ENCODE assay signal across 8 mouse cellular contexts in the genomic region with DNA sequence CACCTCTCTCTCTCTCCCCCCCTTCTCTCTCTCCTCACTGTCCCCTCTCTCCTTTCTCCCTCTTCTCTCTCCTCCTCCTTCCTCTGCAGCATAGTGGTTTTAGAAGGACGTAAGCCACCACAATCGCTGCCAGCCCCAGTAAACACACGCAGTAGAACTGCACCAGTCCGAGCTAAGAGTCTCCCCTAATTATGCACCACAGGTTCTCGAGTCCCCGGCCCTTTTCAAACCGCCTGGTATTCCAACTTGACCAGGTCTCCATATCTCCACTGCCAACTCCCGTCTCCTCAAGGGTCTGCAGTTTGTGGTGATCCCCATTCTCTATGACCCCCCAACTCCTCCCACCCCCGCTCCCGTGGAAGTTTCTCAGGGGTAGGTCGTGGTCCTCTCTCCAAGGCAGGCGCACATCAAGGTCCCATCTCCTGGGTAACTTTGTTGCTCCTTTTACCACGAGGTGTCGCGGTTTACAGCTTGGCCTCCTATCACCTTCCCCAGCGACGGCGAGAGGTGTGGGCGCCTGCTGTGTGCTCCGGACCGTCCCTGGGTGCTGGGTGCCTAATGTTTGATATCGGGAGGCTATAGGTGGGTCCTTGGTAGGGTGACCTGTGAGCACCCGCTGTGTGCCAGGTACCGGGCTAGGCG. TPM values are rescaled to one million over a fixed set of nuclear protein-coding genes. Genes with fewer than 3 reads are reported as not detected.
DNase-seq lines count a peak whose midpoint lies in the region; ATAC-seq and TF ChIP-seq lines count a peak whose summit lies in the region.

No protein-coding gene starts in this region.

- H3K4me3 ChIP-seq in heart, adult 2 months: no peak overlapping the region; the same call in 1 of the 2 replicates
- H3K4me3 ChIP-seq in brown adipose tissue, adult 24 weeks (ENCODE audit: insufficient read depth, low read depth, low read length): 0 out of 2 replicates have a peak overlapping the region, but pooled peaks have one; percentile 21
- H3K4me3 ChIP-seq in heart, embryonic 16.5 days (ENCODE audit: low read length): peak overlapping the region; percentile 59
- H3K4me3 ChIP-seq in midbrain, embryonic 16.5 days (ENCODE audit: low read depth, low read length): peak overlapping the region; percentile 36

- no peak for TF ChIP-seq EP300 in heart, adult 2 months (IDR thresholded peaks at IDR 0.05; ENCODE audit: insufficient read depth, low read depth, low read length)

- WGBS in heart, adult 2 months: under 1% methylated on average over 25 of the region's 25 CpGs
- WGBS in heart, embryonic 16.5 days: under 1% methylated on average over 25 of the region's 25 CpGs
- WGBS in midbrain, embryonic 16.5 days: 1% methylated on average over 25 of the region's 25 CpGs

- intact Hi-C loops in heart, adult 2 months (cut with DNase I): loop anchor here (5.0 kb wide), 1 partner anchor 71 kb away; no protein-coding TSS in a partner anchor

- no peak for ATAC-seq in heart, embryonic 16.5 days (replicated peaks; ENCODE audit: extremely low read depth, insufficient read depth, low FRiP score)
- no peak for ATAC-seq in midbrain, embryonic 16.5 days

- H3K27ac ChIP-seq in heart, adult 2 months: no peak overlapping the region
- no peak overlapping the region for H3K27ac ChIP-seq in brown adipose tissue, adult 24 weeks (replicated peaks; ENCODE audit: low read depth, low read length)
- no peak overlapping the region for H3K27ac ChIP-seq in heart, embryonic 16.5 days (ENCODE audit: low read length)
- no peak overlapping the region for H3K27ac ChIP-seq in midbrain, embryonic 16.5 days (ENCODE audit: low read length)

- peak; percentile 26 to 43 for DNase-seq in heart, adult 2 months
- no peak for DNase-seq in heart, adult 8-10 months (ENCODE audit: low spot score)
- DNase-seq in kidney, postnatal 25 days: peak; percentile 36 to 55
- no peak for DNase-seq in Muller cell, postnatal 12 days (ENCODE audit: inconsistent ontology term)
- no peak for DNase-seq in left cerebral cortex, adult 8-10 months (ENCODE audit: low spot score in 2 of 2)

- no peaks in the 10 kb centered on the region for H3K79me2 ChIP-seq in heart, adult 2 months (replicated peaks; ENCODE audit: control insufficient read depth, insufficient read depth, low read length)

- peaks cover 21% of the 10 kb centered on the region for H3K27me3 ChIP-seq in heart, adult 2 months (ENCODE audit: control insufficient read depth, insufficient read depth, low read length)
- H3K27me3 ChIP-seq in heart, embryonic 16.5 days (ENCODE audit: control insufficient read depth, insufficient read depth, low read length): peaks cover 73% of the 10 kb centered on the region
- H3K27me3 ChIP-seq in midbrain, embryonic 16.5 days (ENCODE audit: control insufficient read depth, insufficient read depth, low read depth, low read length): peaks cover 45% of the 10 kb centered on the region

- H3K9ac ChIP-seq in heart, adult 2 months (ENCODE audit: low read depth, low read length): no peak overlapping the region
- H3K9ac ChIP-seq in heart, embryonic 16.5 days (ENCODE audit: low read length): no peak overlapping the region
- H3K9ac ChIP-seq in midbrain, embryonic 16.5 days (ENCODE audit: low read depth, low read length): 0 out of 2 replicates have a peak overlapping the region, but pooled peaks have one; percentile 10

- TF ChIP-seq CTCF in heart, adult 2 months (IDR thresholded peaks at IDR 0.05): peak; percentile 46

- peaks cover 5% of the 10 kb centered on the region for H3K9me3 ChIP-seq in heart, embryonic 16.5 days (replicated peaks; ENCODE audit: control insufficient read depth, low read length)
- 0 out of 2 replicates have a peak, but pooled peaks cover 4% of the 10 kb centered on the region for H3K9me3 ChIP-seq in midbrain, embryonic 16.5 days (replicated peaks; ENCODE audit: control insufficient read depth, low read length, poor library complexity, severe bottlenecking)

- H3K36me3 ChIP-seq in heart, adult 2 months (ENCODE audit: control insufficient read depth, insufficient read depth, low read length): no peaks in the 10 kb centered on the region
- H3K36me3 ChIP-seq in heart, embryonic 16.5 days (ENCODE audit: control insufficient read depth, insufficient read depth): no peaks in the 10 kb centered on the region
- no peaks in the 10 kb centered on the region for H3K36me3 ChIP-seq in midbrain, embryonic 16.5 days (ENCODE audit: control insufficient read depth, insufficient read depth, low read length)

- H3K4me1 ChIP-seq in heart, adult 2 months (ENCODE audit: control insufficient read depth, insufficient read depth, low read length): peaks cover 4% of the 10 kb centered on the region; the same call in 1 of the 2 replicates
- 0 out of 2 replicates have a peak, but pooled peaks cover 5% of the 10 kb centered on the region for H3K4me1 ChIP-seq in brown adipose tissue, adult 24 weeks (ENCODE audit: control insufficient read depth, insufficient read depth, insufficient read length, low read length)
- peaks cover 19% of the 10 kb centered on the region for H3K4me1 ChIP-seq in heart, embryonic 16.5 days (ENCODE audit: control insufficient read depth, insufficient read depth, low read length)
- peaks cover 21% of the 10 kb centered on the region for H3K4me1 ChIP-seq in midbrain, embryonic 16.5 days (ENCODE audit: control insufficient read depth, insufficient read depth, low read length)

- H3K4me2 ChIP-seq in heart, embryonic 16.5 days (ENCODE audit: low read depth, low read length): peak overlapping the region; percentile 77
- peak overlapping the region; percentile 93 for H3K4me2 ChIP-seq in midbrain, embryonic 16.5 days (ENCODE audit: low read length)

- no peak for TF ChIP-seq POLR2A in heart, adult 2 months (IDR thresholded peaks at IDR 0.05; ENCODE audit: insufficient read depth, low read depth, low read length)

RNA-seq across cellular contexts. Expression of gene Hrk, which starts 6.6 kb away (rescaled TPM):
- total RNA-seq in heart, adult 2 months (2021): under 1 TPM; 0.50 TPM
- polyA plus RNA-seq in heart, adult 2 months (2012; rRNA removed): 0.20 and 0.53 TPM in 2 replicates
- under 1 TPM; 0.23 to 0.46 (median 0.36) TPM for total RNA-seq in heart, adult 8-10 months (2022)
- not detected in 2 replicates for polyA plus RNA-seq in brown adipose tissue, adult 24 weeks (2012; ENCODE audit: insufficient read depth, insufficient read length, missing spikeins)
- 0.08 TPM in 1 of 2 replicates, not detected in the other for polyA plus RNA-seq in heart, embryonic 16.5 days (2015; fragmentation: Nextera tagmentation; extraction: Ambion mirVana)
- 4.1 and 4.6 TPM in 2 replicates for polyA plus RNA-seq in midbrain, embryonic 16.5 days (2015; fragmentation: Nextera tagmentation; extraction: Ambion mirVana)
- total RNA-seq in left cerebral cortex, adult 8-10 months (2022): 10 to 100 TPM; 20.5 to 24.4 (median 22.5) TPM

RNA-seq across cellular contexts. Expression of gene Fbxw8, which starts 15.7 kb away (rescaled TPM):
- total RNA-seq in heart, adult 2 months (2021): 10 to 100 TPM; 36.8 to 39.2 TPM
- polyA plus RNA-seq in heart, adult 2 months (2012; rRNA removed): 35.1 and 46.8 TPM in 2 replicates
- total RNA-seq in heart, adult 8-10 months (2022): 10 to 100 TPM; 34.9 to 37.7 (median 36.6) TPM
- 18.4 and 27.2 TPM in 2 replicates for polyA plus RNA-seq in brown adipose tissue, adult 24 weeks (2012; ENCODE audit: insufficient read depth, insufficient read length, missing spikeins)
- polyA plus RNA-seq in heart, embryonic 16.5 days (2015; fragmentation: Nextera tagmentation; extraction: Ambion mirVana): 18.6 and 21.6 TPM in 2 replicates
- 18.4 TPM in 2 replicates for polyA plus RNA-seq in midbrain, embryonic 16.5 days (2015; fragmentation: Nextera tagmentation; extraction: Ambion mirVana)
- 10 to 100 TPM; 30.5 to 33.5 (median 31.6) TPM for total RNA-seq in left cerebral cortex, adult 8-10 months (2022)

Comparison
In these comparisons a context has a peak if more than half of its experiments do, and no peak if none do; other contexts are left out.
1. DNase-seq: peak in heart, adult 2 months (2 of 2) and kidney, postnatal 25 days (2 of 2); none in heart, adult 8-10 months (single experiment), Muller cell, postnatal 12 days (single experiment) and left cerebral cortex, adult 8-10 months (0 of 2).